Mouse (Mus musculus) kidney, adult 2 months (tissue): Measurements from ENCODE around the gene Tbc1d32.

ENCODE experiments used
- CTCF ChIP-seq: fragments of 200-500 bp; conservative IDR thresholded peaks from 2 replicates; pipeline ENCODE4 v1.5.1; 2011; ENCODE audit warnings: low read depth, mild to moderate bottlenecking, control low read depth, low read length, moderate library complexity, mixed read lengths; ENCODE audit not compliant: insufficient read depth, insufficient read length
- POLR2A ChIP-seq: fragments of 200-500 bp; IDR thresholded peaks from one replicate; pipeline ENCODE4 v1.6.1; 2011; ENCODE audit warnings: low read depth, low read length, control low read depth

DNA sequence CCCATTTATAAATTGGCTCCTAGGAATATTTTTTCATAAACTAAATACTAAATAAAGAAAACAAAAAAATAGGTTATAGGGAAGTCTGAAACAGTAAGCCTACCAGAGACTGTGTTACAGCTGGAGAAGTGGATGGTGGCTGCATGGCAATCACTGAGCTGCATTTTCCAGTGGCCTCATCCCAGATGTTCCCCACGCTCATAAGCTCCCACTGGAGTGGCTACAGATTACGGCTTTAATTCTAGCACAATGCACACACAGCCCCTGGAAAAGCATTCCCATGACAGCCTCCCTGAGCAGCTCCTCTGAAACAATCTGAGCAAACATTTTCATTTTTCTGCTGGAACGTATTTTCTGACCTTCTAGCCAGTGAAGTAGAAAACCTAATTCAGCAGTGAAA lies 29.8 kb downstream of the Tbc1d32 start:
- TF ChIP-seq CTCF (no peak), POLR2A (no peak)
